Mouse (Mus musculus) forebrain, embryonic 13.5 days (tissue): ENCODE data around the gene Kcnab1. TPM values are rescaled to one million over a fixed set of nuclear protein-coding genes. Genes with fewer than 3 reads are reported as not detected.

Experiments used
- ATAC-seq: fragments of 200-750 bp; cut with Nextera tagmentation; 2 replicates; pipeline ENCODE4 v1.8.0; 2017
- H3K27ac ChIP-seq: fragments of 300-500 bp; sonication (generic); 2 replicates; pipeline ENCODE4 v1.5.1; 2015; ENCODE audit warnings: inconsistent platforms, mild to moderate bottlenecking, moderate library complexity
- H3K27me3 ChIP-seq: fragments of 300-500 bp; sonication (generic); 2 replicates; pipeline ENCODE4 v1.6.1; 2015; ENCODE audit warnings: mild to moderate bottlenecking, inconsistent platforms
- H3K36me3 ChIP-seq: fragments of 300-500 bp; sonication (generic); 2 replicates; pipeline ENCODE4 v1.6.1; 2015; ENCODE audit warnings: mild to moderate bottlenecking, inconsistent platforms; ENCODE audit not compliant: poor library complexity, severe bottlenecking
- H3K4me1 ChIP-seq: fragments of 300-500 bp; sonication (generic); 2 replicates; pipeline ENCODE4 v1.6.1; 2015; ENCODE audit warnings: inconsistent platforms
- H3K4me2 ChIP-seq: fragments of 300-500 bp; sonication (generic); 2 replicates; pipeline ENCODE4 v1.6.1; 2015; ENCODE audit warnings: inconsistent platforms, mild to moderate bottlenecking, moderate library complexity
- H3K4me3 ChIP-seq: fragments of 300-500 bp; sonication (generic); 2 replicates; pipeline ENCODE4 v1.5.1; 2015; ENCODE audit warnings: mild to moderate bottlenecking, inconsistent platforms
- H3K9ac ChIP-seq: fragments of 300-500 bp; sonication (generic); 2 replicates; pipeline ENCODE4 v1.6.1; 2015; ENCODE audit warnings: mild to moderate bottlenecking, inconsistent platforms
- H3K9me3 ChIP-seq: fragments of 300-500 bp; sonication (generic); replicated peaks from 2 replicates; pipeline ENCODE4 v1.6.1; 2016; ENCODE audit warnings: inconsistent platforms
- WGBS: fragments of 180-500 bp; shearing (Covaris S2); methylation state at CpG from one replicate; pipeline ENCODE4 v1.1.7; 2015; 5-methylcytosine and 5-hydroxymethylcytosine counted together
- polyA plus RNA-seq: library from polyadenylated mRNA; unstranded; fragments of >200 nt; fragmentation: Nextera tagmentation; extraction: Ambion mirVana; gene quantifications from 2 replicates; pipeline ENCODE4 v1.2.1, GENCODE M21; 2015

Gene Kcnab1
- polyA plus RNA-seq, 1 experiment from 2014 or later, result 2.8 TPM

- ATAC-seq, result peak; percentile 85
- Histone ChIP-seq H3K4me3 (no peak overlapping the region), H3K9ac (no peak overlapping the region), H3K36me3 (no peaks in the 10 kb centered on the region), H3K9me3 (no peaks in the 10 kb centered on the region), H3K4me2 (no peak overlapping the region), H3K27me3 (no peaks in the 10 kb centered on the region), H3K4me1 (no peaks in the 10 kb centered on the region), H3K27ac (no peak overlapping the region)
- WGBS, result 69% methylated on average over 14 of the region's 14 CpGs
These were observed 213.0 kb downstream of the Kcnab1 start for GRCm38 (mm10) chr3:65321981-65322779.

GRCm38 (mm10) chr3:65325254-65325653 is 216.1 kb downstream of the Kcnab1 start:
- no peak overlapping the region for H3K4me2 ChIP-seq
- no peak overlapping the region for H3K27ac ChIP-seq
- no peaks in the 10 kb centered on the region for H3K4me1 ChIP-seq
- no peak overlapping the region for H3K4me3 ChIP-seq
- 72% methylated on average over 3 of the region's 3 CpGs for WGBS
- H3K9ac ChIP-seq, result no peak overlapping the region
- no peak for ATAC-seq
- H3K36me3 ChIP-seq, result no peaks in the 10 kb centered on the region
- no peaks in the 10 kb centered on the region for H3K9me3 ChIP-seq
- no peaks in the 10 kb centered on the region for H3K27me3 ChIP-seq

GRCm38 (mm10) chr3:65328814-65329213 is 219.6 kb downstream of the Kcnab1 start:
- H3K27ac ChIP-seq, result no peak overlapping the region
- no peak overlapping the region for H3K4me3 ChIP-seq
- H3K4me2 ChIP-seq, result no peak overlapping the region
- H3K36me3 ChIP-seq, result no peaks in the 10 kb centered on the region
- no peaks in the 10 kb centered on the region for H3K9me3 ChIP-seq
- 73% methylated on average over 4 of the region's 4 CpGs for WGBS
- ATAC-seq, result no peak
- no peak overlapping the region for H3K9ac ChIP-seq
- H3K27me3 ChIP-seq, result no peaks in the 10 kb centered on the region
- no peaks in the 10 kb centered on the region for H3K4me1 ChIP-seq

- H3K27ac ChIP-seq, result no peak overlapping the region
These were observed 228.8 kb downstream of the Kcnab1 start for GRCm38 (mm10) chr3:65337835-65338464.

GRCm38 (mm10) chr3:65340173-65340951 is 231.2 kb downstream of the Kcnab1 start:
- ATAC-seq, result no peak
- H3K4me2 ChIP-seq, result no peak overlapping the region
- no peak overlapping the region for H3K4me3 ChIP-seq
- H3K4me1 ChIP-seq, result no peaks in the 10 kb centered on the region
- WGBS, result 84% methylated on average over 5 of the region's 5 CpGs
- H3K27ac ChIP-seq, result no peak overlapping the region
- H3K9ac ChIP-seq, result no peak overlapping the region
- H3K27me3 ChIP-seq, result no peaks in the 10 kb centered on the region
- H3K9me3 ChIP-seq, result no peaks in the 10 kb centered on the region
- no peaks in the 10 kb centered on the region for H3K36me3 ChIP-seq

More at GRCm38 (mm10) chr3:65337835-65338464, 228.8 kb downstream of the Kcnab1 start:
- H3K27me3 ChIP-seq, result no peaks in the 10 kb centered on the region
- no peaks in the 10 kb centered on the region for H3K36me3 ChIP-seq
- WGBS, result 92% methylated on average over 10 of the region's 10 CpGs
- no peaks in the 10 kb centered on the region for H3K9me3 ChIP-seq
- H3K9ac ChIP-seq, result no peak overlapping the region
- H3K4me3 ChIP-seq, result no peak overlapping the region
- no peak for ATAC-seq
- H3K4me1 ChIP-seq, result no peaks in the 10 kb centered on the region
- H3K4me2 ChIP-seq, result no peak overlapping the region

GRCm38 (mm10) chr3:65346176-65346575 is 237.0 kb downstream of the Kcnab1 start:
- H3K27ac ChIP-seq, result no peak overlapping the region
- H3K36me3 ChIP-seq, result no peaks in the 10 kb centered on the region
- no peaks in the 10 kb centered on the region for H3K4me1 ChIP-seq
- no peak overlapping the region for H3K9ac ChIP-seq
- no peak overlapping the region for H3K4me2 ChIP-seq
- no peaks in the 10 kb centered on the region for H3K27me3 ChIP-seq
- no peaks in the 10 kb centered on the region for H3K9me3 ChIP-seq
- ATAC-seq, result no peak
- H3K4me3 ChIP-seq, result no peak overlapping the region
- WGBS, result 87% methylated on average over 1 of the region's 1 CpGs

GRCm38 (mm10) chr3:65352278-65353127 is 243.3 kb downstream of the Kcnab1 start:
- no peak overlapping the region for H3K27ac ChIP-seq
- 58% methylated on average over 4 of the region's 4 CpGs for WGBS

GRCm38 (mm10) chr3:65353263-65354037 is 244.3 kb downstream of the Kcnab1 start:
- no peak for ATAC-seq
- 76% methylated on average over 10 of the region's 10 CpGs for WGBS
- no peak overlapping the region for H3K9ac ChIP-seq
- no peaks in the 10 kb centered on the region for H3K4me1 ChIP-seq
- H3K9me3 ChIP-seq, result no peaks in the 10 kb centered on the region
- H3K27ac ChIP-seq, result no peak overlapping the region
- H3K36me3 ChIP-seq, result no peaks in the 10 kb centered on the region
- no peak overlapping the region for H3K4me2 ChIP-seq
- no peaks in the 10 kb centered on the region for H3K27me3 ChIP-seq
- no peak overlapping the region for H3K4me3 ChIP-seq

More at GRCm38 (mm10) chr3:65352278-65353127, 243.3 kb downstream of the Kcnab1 start:
- peak; percentile 61 for ATAC-seq
- Histone ChIP-seq H3K36me3 (no peaks in the 10 kb centered on the region), H3K4me1 (no peaks in the 10 kb centered on the region), H3K9ac (no peak overlapping the region), H3K9me3 (no peaks in the 10 kb centered on the region), H3K4me2 (no peak overlapping the region), H3K27me3 (no peaks in the 10 kb centered on the region), H3K4me3 (no peak overlapping the region)

- Histone ChIP-seq H3K36me3 (no peaks in the 10 kb centered on the region), H3K4me1 (no peaks in the 10 kb centered on the region), H3K4me2 (no peak overlapping the region), H3K27ac (no peak overlapping the region), H3K9me3 (no peaks in the 10 kb centered on the region), H3K9ac (no peak overlapping the region), H3K27me3 (no peaks in the 10 kb centered on the region), H3K4me3 (no peak overlapping the region)
- 80% methylated on average over 6 of the region's 6 CpGs for WGBS
- no peak for ATAC-seq
These were observed 246.3 kb downstream of the Kcnab1 start for GRCm38 (mm10) chr3:65355479-65355878.

- H3K9ac ChIP-seq, result no peak overlapping the region
- no peaks in the 10 kb centered on the region for H3K4me1 ChIP-seq
- 0 out of 2 replicates have a peak, but pooled peaks cover 2% of the 10 kb centered on the region for H3K36me3 ChIP-seq
- H3K27ac ChIP-seq, result no peak overlapping the region
- H3K27me3 ChIP-seq, result no peaks in the 10 kb centered on the region
- no peak overlapping the region for H3K4me3 ChIP-seq
- no peak for ATAC-seq
- WGBS, result 38% methylated on average over 2 of the region's 2 CpGs
- H3K9me3 ChIP-seq, result no peaks in the 10 kb centered on the region
- H3K4me2 ChIP-seq, result no peak overlapping the region
These were observed 249.1 kb downstream of the Kcnab1 start for GRCm38 (mm10) chr3:65358275-65358674.

- H3K4me3 ChIP-seq, result no peak overlapping the region
- 0 out of 2 replicates have a peak, but pooled peaks cover 2% of the 10 kb centered on the region for H3K36me3 ChIP-seq
- peaks cover 3% of the 10 kb centered on the region; the same call in 1 of the 2 replicates for H3K4me1 ChIP-seq
- H3K27me3 ChIP-seq, result no peaks in the 10 kb centered on the region
- WGBS, result 68% methylated on average over 2 of the region's 2 CpGs
- H3K4me2 ChIP-seq, result no peak overlapping the region
- no peak for ATAC-seq
- H3K9ac ChIP-seq, result no peak overlapping the region
- no peak overlapping the region for H3K27ac ChIP-seq
- no peaks in the 10 kb centered on the region for H3K9me3 ChIP-seq
These were observed 249.7 kb downstream of the Kcnab1 start for GRCm38 (mm10) chr3:65358841-65359240.
